Mouse (Mus musculus): ENCODE data around the gene Lipt2.
A peak's percentile ranks its signal among the peaks of the same experiment; 100 is the strongest.

DNA sequence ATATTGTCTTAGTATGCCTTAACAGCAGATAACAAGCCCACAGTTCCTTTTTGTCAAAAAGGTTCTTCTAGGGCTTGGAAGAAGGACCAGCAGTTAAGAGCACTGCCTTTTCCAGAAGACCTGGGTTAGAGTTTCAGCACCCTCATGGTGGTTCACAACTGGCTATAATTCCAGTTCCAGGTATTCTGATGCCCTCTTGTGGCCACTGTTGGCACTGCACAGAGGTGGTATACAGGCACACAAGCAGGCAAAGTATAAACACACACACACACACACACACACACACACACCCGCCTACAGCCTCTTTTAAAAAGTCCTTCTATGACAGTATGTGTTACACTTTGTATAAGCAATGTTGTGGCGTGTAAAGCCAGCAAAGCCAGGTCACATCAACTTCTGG, 34.9 kb upstream of the Lipt2 start:
- TF ChIP-seq CTCF (IDR thresholded peaks at IDR 0.05; ENCODE audit: control insufficient read depth, insufficient read depth, low read length) (peak; percentile 57), POLR2A (IDR thresholded peaks at IDR 0.05; ENCODE audit: borderline replicate concordance, control insufficient read depth, low read depth, low read length) (no peak)

Data from bone marrow, adult 2 months (tissue).